In genomic region chr13:96852133-96852532, GRCm38 (mm10) we compare ENCODE assay signal across 29 mouse cellular contexts.
"Had no signal": no experiment of that assay in that cellular context is flagged by ENCODE, and none has a peak within 500 bp of the region (broad histone marks: within the 10 kb centered on the region; RNA-seq: fewer than 3 reads in every experiment).

No protein-coding gene starts in this region.

- DNase-seq: heart, postnatal 14 days; heart, postnatal 36 days; heart, postnatal 4 days; kidney, adult 11 months; kidney, adult 18-20 months; kidney, adult 8-10 months; kidney, adult 9 months; kidney, postnatal 10 days; kidney, postnatal 14 days; kidney, postnatal 25 days; kidney, postnatal 36 days; kidney, postnatal 4 days; layer of hippocampus, adult 9-11 months; layer of hippocampus, postnatal 36 days had no signal

- H3K4me1 ChIP-seq: heart, embryonic 10.5 days; heart, embryonic 13.5 days; heart, embryonic 15.5 days; hindbrain, embryonic 10.5 days; hindbrain, embryonic 12.5 days; hindbrain, embryonic 13.5 days; hindbrain, embryonic 15.5 days; intestine, embryonic 15.5 days; kidney, embryonic 15.5 days had no signal

- H3K9me3 ChIP-seq: heart, embryonic 10.5 days; heart, embryonic 12.5 days; heart, embryonic 13.5 days; heart, embryonic 15.5 days; hindbrain, embryonic 10.5 days; hindbrain, embryonic 12.5 days; hindbrain, embryonic 13.5 days; hindbrain, embryonic 15.5 days; intestine, embryonic 15.5 days; kidney, embryonic 15.5 days had no signal

- H3K4me3 ChIP-seq: heart, embryonic 10.5 days; heart, embryonic 12.5 days; heart, embryonic 13.5 days; heart, embryonic 15.5 days; hindbrain, embryonic 10.5 days; hindbrain, embryonic 12.5 days; hindbrain, embryonic 13.5 days; hindbrain, embryonic 15.5 days; intestine, embryonic 15.5 days; kidney, embryonic 15.5 days; layer of hippocampus, adult 2 months; left cerebral cortex, adult 2 months had no signal

- H3K27me3 ChIP-seq: heart, embryonic 12.5 days; heart, embryonic 13.5 days; heart, embryonic 15.5 days; hindbrain, embryonic 12.5 days; hindbrain, embryonic 13.5 days; hindbrain, embryonic 15.5 days; intestine, embryonic 15.5 days; kidney, embryonic 15.5 days had no signal

- H3K36me3 ChIP-seq: heart, embryonic 10.5 days; heart, embryonic 12.5 days; heart, embryonic 13.5 days; heart, embryonic 15.5 days; hindbrain, embryonic 10.5 days; hindbrain, embryonic 12.5 days; hindbrain, embryonic 13.5 days; hindbrain, embryonic 15.5 days; intestine, embryonic 15.5 days; kidney, embryonic 15.5 days had no signal

- H3K9ac ChIP-seq: heart, embryonic 12.5 days; heart, embryonic 13.5 days; heart, embryonic 15.5 days; hindbrain, embryonic 12.5 days; hindbrain, embryonic 13.5 days; hindbrain, embryonic 14.5 days; hindbrain, embryonic 15.5 days; intestine, embryonic 15.5 days; kidney, embryonic 15.5 days had no signal

- H3K27ac ChIP-seq: heart, embryonic 10.5 days; heart, embryonic 13.5 days; heart, embryonic 15.5 days; hindbrain, embryonic 10.5 days; hindbrain, embryonic 12.5 days; hindbrain, embryonic 13.5 days; hindbrain, embryonic 14.5 days; hindbrain, embryonic 15.5 days; hindbrain, postnatal 0 days; intestine, embryonic 15.5 days; kidney, embryonic 15.5 days; kidney, postnatal 0 days; layer of hippocampus, adult 2 months; left cerebral cortex, adult 2 months had no signal
